Mouse (Mus musculus): ENCODE data around the gene Commd1. TPM values are rescaled to one million over a fixed set of nuclear protein-coding genes. Genes with fewer than 3 reads are reported as not detected.

The Commd1 gene
- polyA plus RNA-seq, 1 experiment, result 35.7 TPM

DNA sequence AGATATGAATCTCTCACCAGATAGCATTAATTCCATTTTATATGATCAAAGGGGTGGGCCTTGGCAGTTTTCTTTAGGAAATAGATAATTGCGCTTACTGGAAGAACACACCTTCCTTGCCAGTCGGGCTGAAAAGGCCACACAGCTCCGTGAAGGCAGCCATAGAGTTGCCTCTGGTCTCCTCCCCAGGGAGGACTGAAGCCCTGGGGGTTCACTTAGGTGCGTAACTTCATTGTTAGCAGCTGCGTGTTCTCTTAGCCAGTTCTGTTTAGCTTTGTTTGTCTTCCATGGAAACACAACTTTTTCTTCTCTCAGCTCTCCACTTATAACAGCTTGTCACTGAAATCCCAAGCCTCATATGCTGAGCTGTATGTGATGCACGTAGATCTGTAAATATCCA, 89.7 kb downstream of the Commd1 start:
- no peak for DNase-seq
- H3K27me3 ChIP-seq (replicated peaks; ENCODE audit: control insufficient read depth, insufficient read depth, low read length), result no peaks in the 10 kb centered on the region
- H3K4me3 ChIP-seq (ENCODE audit: insufficient read depth, low read depth, low read length), result no peak overlapping the region
- 80% methylated on average over 6 of the region's 6 CpGs for WGBS
- no peaks in the 10 kb centered on the region for H3K36me3 ChIP-seq (ENCODE audit: control insufficient read depth, insufficient read depth, low read length)
- H3K27ac ChIP-seq (ENCODE audit: insufficient read depth, low read depth, low read length), result no peak overlapping the region
- no peaks in the 10 kb centered on the region; the same call in 1 of the 2 replicates for H3K4me1 ChIP-seq (ENCODE audit: control insufficient read depth, insufficient read depth, low read length)
- TF ChIP-seq CTCF (conservative IDR thresholded peaks at IDR 0.05; ENCODE audit: insufficient read depth, insufficient read length, low read depth, low read length), result no peak
- TF ChIP-seq POLR2A (IDR thresholded peaks at IDR 0.05; ENCODE audit: low read depth, low read length), result no peak

- peak; percentile 71 for DNase-seq
Measured at GRCm38 (mm10) chr11:22891876-22892275, 90.3 kb downstream of the Commd1 start.

GRCm38 (mm10) chr11:22891242-22891641, 90.9 kb downstream of the Commd1 start:
- no peak for DNase-seq
- Histone ChIP-seq H3K36me3 (ENCODE audit: control insufficient read depth, insufficient read depth, low read length) (no peaks in the 10 kb centered on the region), H3K27ac (ENCODE audit: insufficient read depth, low read depth, low read length) (no peak overlapping the region), H3K4me1 (ENCODE audit: control insufficient read depth, insufficient read depth, low read length) (no peaks in the 10 kb centered on the region; the same call in 1 of the 2 replicates), H3K4me3 (ENCODE audit: insufficient read depth, low read depth, low read length) (no peak overlapping the region), H3K27me3 (replicated peaks; ENCODE audit: control insufficient read depth, insufficient read depth, low read length) (no peaks in the 10 kb centered on the region)
- no peak for TF ChIP-seq POLR2A (IDR thresholded peaks at IDR 0.05; ENCODE audit: low read depth, low read length)
- TF ChIP-seq CTCF (conservative IDR thresholded peaks at IDR 0.05; ENCODE audit: insufficient read depth, insufficient read length, low read depth, low read length), result no peak
- WGBS, result 86% methylated on average over 9 of the region's 9 CpGs

More at GRCm38 (mm10) chr11:22891876-22892275, 90.3 kb downstream of the Commd1 start:
- Histone ChIP-seq H3K27me3 (replicated peaks; ENCODE audit: control insufficient read depth, insufficient read depth, low read length) (no peaks in the 10 kb centered on the region), H3K36me3 (ENCODE audit: control insufficient read depth, insufficient read depth, low read length) (no peaks in the 10 kb centered on the region), H3K4me3 (ENCODE audit: insufficient read depth, low read depth, low read length) (no peak overlapping the region), H3K4me1 (ENCODE audit: control insufficient read depth, insufficient read depth, low read length) (no peaks in the 10 kb centered on the region; the same call in 1 of the 2 replicates), H3K27ac (ENCODE audit: insufficient read depth, low read depth, low read length) (no peak overlapping the region)
- no peak for TF ChIP-seq POLR2A (IDR thresholded peaks at IDR 0.05; ENCODE audit: low read depth, low read length)
- no peak for TF ChIP-seq CTCF (conservative IDR thresholded peaks at IDR 0.05; ENCODE audit: insufficient read depth, insufficient read length, low read depth, low read length)
- WGBS, result 71% methylated on average over 7 of the region's 7 CpGs

DNA sequence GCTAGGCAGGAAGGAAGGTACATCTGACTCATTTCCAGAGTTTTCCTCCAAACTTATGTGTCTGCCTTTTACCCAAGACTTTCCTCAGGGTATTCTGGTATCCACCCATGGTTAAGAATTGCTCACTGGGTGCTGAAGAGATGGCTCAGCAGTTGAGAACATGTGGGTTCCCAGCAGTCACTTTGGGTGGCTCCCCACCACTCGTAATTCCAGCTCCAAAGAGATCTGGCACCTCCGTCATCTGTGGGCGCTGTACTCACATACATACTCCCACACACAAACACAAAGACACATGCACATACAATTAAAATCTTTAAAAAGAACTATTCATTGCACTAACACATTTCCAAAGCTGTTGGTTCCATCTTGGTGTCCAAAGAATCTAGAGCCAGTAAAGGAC, 93.0 kb downstream of the Commd1 start:
- Histone ChIP-seq H3K27ac (ENCODE audit: insufficient read depth, low read depth, low read length) (no peak overlapping the region), H3K4me3 (ENCODE audit: insufficient read depth, low read depth, low read length) (no peak overlapping the region), H3K36me3 (ENCODE audit: control insufficient read depth, insufficient read depth, low read length) (no peaks in the 10 kb centered on the region), H3K4me1 (ENCODE audit: control insufficient read depth, insufficient read depth, low read length) (peaks cover 4% of the 10 kb centered on the region; the same call in 1 of the 2 replicates), H3K27me3 (replicated peaks; ENCODE audit: control insufficient read depth, insufficient read depth, low read length) (no peaks in the 10 kb centered on the region)
- DNase-seq, result no peak
- 98% methylated on average over 3 of the region's 3 CpGs for WGBS
- TF ChIP-seq CTCF (conservative IDR thresholded peaks at IDR 0.05; ENCODE audit: insufficient read depth, insufficient read length, low read depth, low read length) (no peak), POLR2A (IDR thresholded peaks at IDR 0.05; ENCODE audit: low read depth, low read length) (no peak)

GRCm38 (mm10) chr11:22886991-22887390, 95.2 kb downstream of the Commd1 start:
- Histone ChIP-seq H3K4me3 (ENCODE audit: insufficient read depth, low read depth, low read length) (no peak overlapping the region), H3K27ac (ENCODE audit: insufficient read depth, low read depth, low read length) (no peak overlapping the region), H3K36me3 (ENCODE audit: control insufficient read depth, insufficient read depth, low read length) (no peaks in the 10 kb centered on the region), H3K27me3 (replicated peaks; ENCODE audit: control insufficient read depth, insufficient read depth, low read length) (no peaks in the 10 kb centered on the region), H3K4me1 (ENCODE audit: control insufficient read depth, insufficient read depth, low read length) (peaks cover 7% of the 10 kb centered on the region; the same call in 1 of the 2 replicates)
- peak; percentile 7 for DNase-seq
- TF ChIP-seq POLR2A (IDR thresholded peaks at IDR 0.05; ENCODE audit: low read depth, low read length), result no peak
- TF ChIP-seq CTCF (conservative IDR thresholded peaks at IDR 0.05; ENCODE audit: insufficient read depth, insufficient read length, low read depth, low read length), result no peak
- WGBS, result 84% methylated on average over 4 of the region's 4 CpGs

DNA sequence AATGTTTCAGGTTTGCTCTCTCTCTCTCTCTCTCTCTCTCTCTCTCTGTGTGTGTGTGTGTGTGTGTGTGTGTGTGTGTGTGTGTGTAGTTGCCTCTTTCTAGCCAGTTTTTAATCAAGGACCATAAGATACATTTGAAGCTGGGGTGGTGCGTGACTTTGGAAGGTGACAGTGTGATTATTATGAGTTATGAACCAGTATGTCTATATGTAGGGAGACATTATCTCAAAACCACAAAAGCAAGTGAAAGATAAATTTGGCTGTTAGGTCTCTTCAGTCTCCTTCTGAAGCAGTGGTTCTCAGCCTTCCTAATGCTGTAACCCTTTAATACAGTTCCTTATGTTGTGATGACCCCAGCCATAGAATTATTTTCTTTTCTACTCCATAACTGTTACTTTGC, 96.8 kb downstream of the Commd1 start:
- TF ChIP-seq POLR2A (IDR thresholded peaks at IDR 0.05; ENCODE audit: low read depth, low read length) (no peak), CTCF (conservative IDR thresholded peaks at IDR 0.05; ENCODE audit: insufficient read depth, insufficient read length, low read depth, low read length) (no peak)
- 100% methylated on average over 1 of the region's 1 CpGs for WGBS
- no peak for DNase-seq

GRCm38 (mm10) chr11:22883676-22884075, 98.5 kb downstream of the Commd1 start:
- TF ChIP-seq POLR2A (IDR thresholded peaks at IDR 0.05; ENCODE audit: low read depth, low read length) (no peak), CTCF (conservative IDR thresholded peaks at IDR 0.05; ENCODE audit: insufficient read depth, insufficient read length, low read depth, low read length) (no peak)
- no peaks in the 10 kb centered on the region for H3K36me3 ChIP-seq (ENCODE audit: control insufficient read depth, insufficient read depth, low read length)
- no peak overlapping the region for H3K27ac ChIP-seq (ENCODE audit: insufficient read depth, low read depth, low read length)
- peaks cover 7% of the 10 kb centered on the region; the same call in 1 of the 2 replicates for H3K4me1 ChIP-seq (ENCODE audit: control insufficient read depth, insufficient read depth, low read length)
- 49% methylated on average over 2 of the region's 2 CpGs for WGBS
- peak; percentile 83 for DNase-seq
- no peak overlapping the region for H3K4me3 ChIP-seq (ENCODE audit: insufficient read depth, low read depth, low read length)
- no peaks in the 10 kb centered on the region for H3K27me3 ChIP-seq (replicated peaks; ENCODE audit: control insufficient read depth, insufficient read depth, low read length)

More for the DNA sequence above, 96.8 kb downstream of the Commd1 start:
- Histone ChIP-seq H3K4me1 (ENCODE audit: control insufficient read depth, insufficient read depth, low read length) (peaks cover 7% of the 10 kb centered on the region; the same call in 1 of the 2 replicates), H3K27ac (ENCODE audit: insufficient read depth, low read depth, low read length) (no peak overlapping the region), H3K36me3 (ENCODE audit: control insufficient read depth, insufficient read depth, low read length) (no peaks in the 10 kb centered on the region), H3K27me3 (replicated peaks; ENCODE audit: control insufficient read depth, insufficient read depth, low read length) (no peaks in the 10 kb centered on the region), H3K4me3 (ENCODE audit: insufficient read depth, low read depth, low read length) (no peak overlapping the region)

All from kidney, adult 2 months (tissue).